8 mouse cellular contexts compared by ENCODE assay signal in the genomic region with DNA sequence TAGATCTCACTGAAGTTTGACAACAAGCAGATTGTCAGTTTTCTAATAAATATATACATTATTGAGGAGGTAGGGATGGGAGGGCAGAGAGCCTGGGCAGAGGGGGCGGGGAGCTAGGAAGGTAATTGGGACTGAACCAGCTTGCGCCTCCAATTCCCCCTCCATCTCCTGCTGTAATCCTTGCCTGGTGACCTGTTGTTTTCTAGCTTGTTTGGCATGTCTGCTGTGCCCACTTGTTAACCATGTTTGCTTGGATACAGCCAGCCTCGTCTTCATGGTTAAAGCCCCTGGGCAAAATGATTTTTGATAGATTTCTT. TPM values are rescaled to one million over a fixed set of nuclear protein-coding genes. Genes with fewer than 3 reads are reported as not detected.
DNase-seq lines count a peak whose midpoint lies in the region; ATAC-seq and TF ChIP-seq lines count a peak whose summit lies in the region.

No protein-coding gene starts in this region.

- H3K36me3 ChIP-seq in lung, postnatal 0 days (ENCODE audit: insufficient read depth, low read length) = no peaks in the 10 kb centered on the region
- no peaks in the 10 kb centered on the region for H3K36me3 ChIP-seq in stomach, embryonic 14.5 days (ENCODE audit: control insufficient read depth, insufficient read depth, low read length)

- no peak for TF ChIP-seq EP300 in lung, postnatal 0 days (IDR thresholded peaks at IDR 0.05)

- no peak overlapping the region for H3K27ac ChIP-seq in lung, postnatal 0 days (ENCODE audit: low read length)
- H3K27ac ChIP-seq in stomach, embryonic 14.5 days (ENCODE audit: low read length) = no peak overlapping the region

- ATAC-seq in lung, postnatal 0 days = no peak
- no peak for ATAC-seq in stomach, embryonic 14.5 days (ENCODE audit: insufficient number of reproducible peaks, insufficient read depth, low FRiP score, low read depth)

- H3K4me3 ChIP-seq in lung, postnatal 0 days (ENCODE audit: low read depth, low read length) = peak overlapping the region; percentile 40
- peak overlapping the region; percentile 48; the same call in 1 of the 2 replicates for H3K4me3 ChIP-seq in stomach, embryonic 14.5 days (ENCODE audit: low read depth, low read length)

- no peaks in the 10 kb centered on the region for H3K9me3 ChIP-seq in lung, postnatal 0 days (ENCODE audit: low read length)
- H3K9me3 ChIP-seq in stomach, embryonic 14.5 days (ENCODE audit: control insufficient read depth, low read depth, low read length) = no peaks in the 10 kb centered on the region

- TF ChIP-seq CTCF in lung, postnatal 0 days (IDR thresholded peaks at IDR 0.05) = no peak

- WGBS in lung, postnatal 0 days = 23% methylated on average over 3 of the region's 3 CpGs
- WGBS in stomach, embryonic 14.5 days = 17% methylated on average over 3 of the region's 3 CpGs

- peak overlapping the region; percentile 63; the same call in 1 of the 2 replicates for H3K4me2 ChIP-seq in lung, postnatal 0 days (replicated peaks; ENCODE audit: low read depth, low read length)
- H3K4me2 ChIP-seq in stomach, embryonic 14.5 days (replicated peaks; ENCODE audit: low read depth, low read length) = peak overlapping the region; percentile 78

- H3K9ac ChIP-seq in lung, postnatal 0 days (replicated peaks; ENCODE audit: low read depth) = no peak overlapping the region
- no peak overlapping the region for H3K9ac ChIP-seq in stomach, embryonic 14.5 days (replicated peaks; ENCODE audit: low read depth, low read length)

- peak; percentile 4 for DNase-seq in adrenal gland, postnatal 14 days
- DNase-seq in adrenal gland, postnatal 36 days = no peak
- DNase-seq in lung, postnatal 0 days (ENCODE audit: low spot score) = no peak
- no peak for DNase-seq in lung, postnatal 25 days (ENCODE audit: low spot score)
- DNase-seq in layer of hippocampus, postnatal 14 days (ENCODE audit: low spot score in 2 of 2) = peak; percentile 24 to 28
- DNase-seq in spleen, postnatal 10 days (ENCODE audit: low spot score in 2 of 2) = no peak
- DNase-seq in frontal cortex, postnatal 14 days (ENCODE audit: low spot score in 2 of 2) = no peak

- no peaks in the 10 kb centered on the region for H3K4me1 ChIP-seq in lung, postnatal 0 days (ENCODE audit: insufficient read depth, low read depth, low read length)
- no peaks in the 10 kb centered on the region for H3K4me1 ChIP-seq in stomach, embryonic 14.5 days (ENCODE audit: control insufficient read depth, insufficient read depth, low read length)

- peaks cover 4% of the 10 kb centered on the region; the same call in 1 of the 2 replicates for H3K27me3 ChIP-seq in lung, postnatal 0 days (replicated peaks; ENCODE audit: insufficient read depth, low read length)
- H3K27me3 ChIP-seq in stomach, embryonic 14.5 days (ENCODE audit: control insufficient read depth, insufficient read depth, low read length) = 0 out of 2 replicates have a peak, but pooled peaks cover 3% of the 10 kb centered on the region

RNA-seq across cellular contexts. Expression of a gene that starts 0.5 kb away (rescaled TPM):
- 10.7 and 10.8 TPM in 2 replicates for total RNA-seq in adrenal gland, postnatal 14 days (2021)
- 1 to 10 TPM; 8.6 to 9.3 TPM for total RNA-seq in adrenal gland, postnatal 36 days (2021)
- 0.67 and 1.3 TPM in 2 replicates for polyA plus RNA-seq in lung, postnatal 0 days (2015; fragmentation: Nextera tagmentation; extraction: Ambion mirVana)
- 100 to 1,000 TPM; 140 to 164 TPM for total RNA-seq in layer of hippocampus, postnatal 14 days (2021)
- polyA plus RNA-seq in stomach, embryonic 14.5 days (2014; fragmentation: Nextera tagmentation; extraction: Ambion mirVana) = 0.36 and 0.51 TPM in 2 replicates

Comparison
In these comparisons a context has a peak if more than half of its experiments do, and no peak if none do; other contexts are left out.
1. DNase-seq: peak in adrenal gland, postnatal 14 days (single experiment) and layer of hippocampus, postnatal 14 days (2 of 2); none in adrenal gland, postnatal 36 days (0 of 2), lung, postnatal 0 days (single experiment), lung, postnatal 25 days (single experiment), spleen, postnatal 10 days (0 of 2) and frontal cortex, postnatal 14 days (0 of 2).
2. RNA of a gene that starts 0.5 kb away (total RNA-seq): 140 to 164 TPM in layer of hippocampus, postnatal 14 days; 10.7 to 10.8 TPM in adrenal gland, postnatal 14 days and 8.6 to 9.3 TPM in adrenal gland, postnatal 36 days; every median in the first group is over 10 times any median in the second.